In the genomic region with DNA sequence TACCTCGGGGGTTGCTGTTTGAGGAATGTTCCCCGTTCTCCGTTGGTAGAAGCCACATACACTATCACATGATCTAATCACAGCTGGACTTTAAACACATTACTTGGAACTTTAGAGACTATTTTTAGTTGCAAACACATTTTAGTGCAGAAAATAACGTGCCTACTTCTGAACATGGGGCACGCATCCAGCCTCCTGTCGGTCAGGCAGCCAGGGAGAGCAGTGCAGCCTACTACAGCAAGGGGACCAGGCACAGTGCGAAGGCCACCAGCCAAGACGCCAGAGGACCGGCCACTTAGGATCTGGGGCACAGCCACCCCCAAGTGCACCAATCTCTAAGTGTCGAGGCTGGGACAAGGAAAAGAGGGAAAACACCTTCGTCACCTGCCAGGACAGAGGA, we compare ENCODE assay signal across 14 mouse cellular contexts. TPM values are rescaled to one million over a fixed set of nuclear protein-coding genes. Genes with fewer than 3 reads are reported as not detected.
DNase-seq lines count a peak whose midpoint lies in the region; TF ChIP-seq lines count a peak whose summit lies in the region.
"Had no signal": no experiment of that assay in that cellular context is flagged by ENCODE, and none has a peak within 500 bp of the region (broad histone marks: within the 10 kb centered on the region; RNA-seq: fewer than 3 reads in every experiment).

No protein-coding gene starts in this region.

- no peak overlapping the region for H3K4me3 ChIP-seq in layer of hippocampus, adult 2 months
- H3K4me3 ChIP-seq: embryonic facial prominence, embryonic 15.5 days; liver, embryonic 15.5 days; midbrain, embryonic 15.5 days; neural tube, embryonic 13.5 days had no signal

- TF ChIP-seq CTCF in layer of hippocampus, adult 2 months (conservative IDR thresholded peaks at IDR 0.05): peak; percentile 40

- intact Hi-C loops in heart, postnatal 10 days (cut with DNase I): loop anchor here (5.0 kb wide), 1 partner anchor 67 kb away; no protein-coding TSS in a partner anchor
- intact Hi-C loops in gastrocnemius, postnatal 36 days (cut with DNase I): no loop called here

- DNase-seq in adrenal gland, postnatal 14 days: peak; percentile 28
- DNase-seq in adrenal gland, adult (ENCODE audit: inconsistent age in 2 of 2, low spot score in 1 of 2): no peak
- DNase-seq in layer of hippocampus, adult 2 months (ENCODE audit: low spot score in 2 of 2): no peak
- no peak for DNase-seq in layer of hippocampus, adult 9-11 months
- DNase-seq in heart, postnatal 10 days: peak; percentile 38 to 51
- DNase-seq in kidney, postnatal 36 days: peak; percentile 77 to 80
- DNase-seq in left cerebral cortex, adult 8-10 months (ENCODE audit: low spot score in 2 of 2): no peak
- no peak for DNase-seq in gastrocnemius, postnatal 36 days
- DNase-seq: adrenal gland, postnatal 10 days; left cerebral cortex, postnatal 4 days had no signal

- peak overlapping the region; percentile 29; the same call in 1 of the 2 replicates for H3K27ac ChIP-seq in layer of hippocampus, adult 2 months
- H3K27ac ChIP-seq: embryonic facial prominence, embryonic 15.5 days; liver, embryonic 15.5 days; midbrain, embryonic 15.5 days; neural tube, embryonic 13.5 days had no signal

RNA-seq across cellular contexts. Expression of a gene that starts 39.5 kb away (rescaled TPM):
- 231 and 237 TPM in 2 replicates for total RNA-seq in adrenal gland, postnatal 14 days (2021)
- 100 to 1,000 TPM; 222 to 227 TPM for total RNA-seq in layer of hippocampus, adult 2 months (2021)
- 100 to 1,000 TPM; 195 to 218 TPM for total RNA-seq in heart, postnatal 10 days (2021)
- 100 to 1,000 TPM; 193 to 217 (median 197) TPM for total RNA-seq in left cerebral cortex, adult 8-10 months (2022)
- total RNA-seq in gastrocnemius, postnatal 36 days (2021): 10 to 100 TPM; 95.3 to 98.5 TPM

RNA-seq across cellular contexts. Expression of a gene that starts 45.6 kb away (rescaled TPM):
- total RNA-seq in adrenal gland, postnatal 14 days (2021): 8.1 and 12.4 TPM in 2 replicates
- 1 to 10 TPM; 7.2 to 9.0 TPM for total RNA-seq in layer of hippocampus, adult 2 months (2021)
- total RNA-seq in heart, postnatal 10 days (2021): 1 to 10 TPM; 2.9 to 4.6 TPM
- total RNA-seq in left cerebral cortex, adult 8-10 months (2022): 10 to 100 TPM in 2 of 4 experiments, 1 to 10 TPM in 2; 5.3 to 16.2 (median 10.3) TPM
- 1 to 10 TPM; 1.9 to 2.5 TPM for total RNA-seq in gastrocnemius, postnatal 36 days (2021)

Comparison
In these comparisons a context has a peak if more than half of its experiments do, and no peak if none do; other contexts are left out.
1. DNase-seq: peak in adrenal gland, postnatal 14 days (single experiment), heart, postnatal 10 days (2 of 2) and kidney, postnatal 36 days (2 of 2); none in adrenal gland, adult (0 of 2), layer of hippocampus, adult 2 months (0 of 2), layer of hippocampus, adult 9-11 months (single experiment), left cerebral cortex, adult 8-10 months (0 of 2) and gastrocnemius, postnatal 36 days (0 of 2).